Mouse (Mus musculus): ENCODE measurements at regions not wholly inside any gene's neighbourhood (a gene's known extent, or its start where the extent isn't known, plus 50 kb on each side); places are given as distances from the start of the nearest gene placed in this dataset.

DNA sequence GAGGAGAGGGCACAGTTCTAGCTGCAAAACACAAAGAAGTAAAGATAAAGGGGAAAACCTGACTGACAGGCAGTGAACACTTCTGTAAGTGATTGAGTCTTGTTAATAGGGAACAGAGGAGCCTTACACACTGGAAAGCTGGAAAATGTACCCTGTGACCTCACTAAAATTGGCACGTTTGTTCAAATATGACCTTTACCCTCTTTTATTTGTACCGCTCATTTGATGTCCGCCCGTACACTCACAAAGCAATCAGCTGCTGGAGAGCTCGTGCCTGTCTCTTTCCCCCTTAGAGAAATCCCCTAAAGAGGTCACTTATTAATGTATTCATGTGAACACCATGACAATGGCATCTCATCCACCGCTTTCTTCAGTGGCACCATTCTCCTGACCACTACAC, 819.4 kb downstream of the Defb40 start:
- TF ChIP-seq CTCF (IDR thresholded peaks at IDR 0.05; ENCODE audit: low read depth): no peak
- TF ChIP-seq EP300 (optimal IDR thresholded peaks at IDR 0.05): no peak

All from stomach, postnatal 0 days (tissue).